Mouse (Mus musculus) liver, postnatal 0 days (tissue): Measurements from ENCODE around the gene Alcam. TPM values are rescaled to one million over a fixed set of nuclear protein-coding genes. Genes with fewer than 3 reads are reported as not detected.
A peak's percentile ranks its signal among the peaks of the same experiment; 100 is the strongest.

Source experiments
- ATAC-seq: fragments of 200-750 bp; cut with Nextera tagmentation; 2 replicates; pipeline ENCODE4 v1.8.0; 2017; ENCODE audit warnings: mild to moderate bottlenecking, moderate library complexity
- DNase-seq: peaks from one replicate; pipeline ENCODE4 v3.0.0-alpha.2; 2016
- H3K27ac ChIP-seq: fragments of 300-500 bp; sonication (generic); 2 replicates; pipeline ENCODE4 v1.5.1; 2014; ENCODE audit warnings: antibody characterized with exemption, moderate library complexity, mild to moderate bottlenecking, low read depth
- H3K27me3 ChIP-seq: fragments of 300-500 bp; sonication (generic); 2 replicates; pipeline ENCODE4 v1.6.1; 2014; ENCODE audit warnings: low read length, control low read depth, mixed read lengths; ENCODE audit not compliant: insufficient read depth
- H3K36me3 ChIP-seq: fragments of 300-500 bp; sonication (generic); replicated peaks from 2 replicates; pipeline ENCODE4 v1.6.1; 2014; ENCODE audit warnings: mild to moderate bottlenecking, control low read depth, low read length, moderate library complexity, mixed read lengths; ENCODE audit not compliant: insufficient read depth
- H3K4me1 ChIP-seq: fragments of 300-500 bp; sonication (generic); 2 replicates; pipeline ENCODE4 v1.6.1; 2014; ENCODE audit warnings: antibody characterized with exemption, mild to moderate bottlenecking, control low read depth; ENCODE audit not compliant: insufficient read depth
- H3K4me2 ChIP-seq: fragments of 300-500 bp; sonication (generic); 2 replicates; pipeline ENCODE4 v1.6.1; 2014; ENCODE audit warnings: low read depth, mild to moderate bottlenecking, low read length, moderate library complexity, mixed read lengths
- H3K4me3 ChIP-seq: fragments of 300-500 bp; sonication (generic); 2 replicates; pipeline ENCODE4 v1.5.1; 2014; ENCODE audit warnings: low read depth, low read length
- H3K9ac ChIP-seq: fragments of 300-500 bp; sonication (generic); replicated peaks from 2 replicates; pipeline ENCODE4 v1.6.1; 2014; ENCODE audit warnings: mild to moderate bottlenecking, moderate library complexity
- H3K9me3 ChIP-seq: fragments of 300-500 bp; sonication (generic); 2 replicates; pipeline ENCODE4 v1.6.1; 2016; ENCODE audit warnings: mild to moderate bottlenecking, control low read depth, low read length, mixed read lengths
- CTCF ChIP-seq: sonication (generic); IDR thresholded peaks from 2 replicates; pipeline ENCODE4 v1.5.1; 2016; ENCODE audit warnings: antibody characterized with exemption, low read depth
- EP300 ChIP-seq: IDR thresholded peaks from 2 replicates; pipeline ENCODE4 v1.6.1; 2016; ENCODE audit warnings: antibody characterized with exemption, low read depth, mild to moderate bottlenecking
- WGBS: fragments of 180-500 bp; shearing (Covaris S2); extraction: QIAGEN DNeasy Blood & Tissue Kit; methylation state at CpG from one replicate; pipeline ENCODE4 v1.1.7; 2014; ENCODE audit not compliant: insufficient replicate concordance; 5-methylcytosine and 5-hydroxymethylcytosine counted together
- polyA plus RNA-seq: library from polyadenylated mRNA; unstranded; fragments of >200 nt; fragmentation: Nextera tagmentation; extraction: Ambion mirVana; gene quantifications from 2 replicates; pipeline ENCODE4 v1.2.1, GENCODE M21; 2015

Alcam gene
- polyA plus RNA-seq, 1 experiment from 2014 or later: 8.1 TPM

- no peak overlapping the region for H3K4me3 ChIP-seq
- no peaks in the 10 kb centered on the region for H3K36me3 ChIP-seq
- TF ChIP-seq CTCF (no peak), EP300 (no peak)
- H3K27me3 ChIP-seq: no peaks in the 10 kb centered on the region
- no peak overlapping the region for H3K4me2 ChIP-seq
- H3K9ac ChIP-seq: no peak overlapping the region
- H3K4me1 ChIP-seq: no peaks in the 10 kb centered on the region
- H3K27ac ChIP-seq: no peak overlapping the region
- H3K9me3 ChIP-seq: no peaks in the 10 kb centered on the region
- ATAC-seq: peak; percentile 91
- WGBS: 70% methylated on average over 2 of the region's 2 CpGs
- no peak for DNase-seq
Observed at GRCm38 (mm10) chr16:52242144-52242543, 211.7 kb downstream of the Alcam start.

- no peaks in the 10 kb centered on the region for H3K9me3 ChIP-seq
- TF ChIP-seq EP300: no peak
- no peak overlapping the region for H3K9ac ChIP-seq
- 50% methylated on average over 2 of the region's 2 CpGs for WGBS
- H3K27ac ChIP-seq: no peak overlapping the region
- H3K4me2 ChIP-seq: no peak overlapping the region
- H3K4me1 ChIP-seq: no peaks in the 10 kb centered on the region
- H3K36me3 ChIP-seq: no peaks in the 10 kb centered on the region
- no peaks in the 10 kb centered on the region for H3K27me3 ChIP-seq
- DNase-seq (no peak), ATAC-seq (no peak)
- no peak overlapping the region for H3K4me3 ChIP-seq
Observed at GRCm38 (mm10) chr16:52229930-52230329, 223.9 kb downstream of the Alcam start.

- 71% methylated on average over 7 of the region's 7 CpGs for WGBS
- TF ChIP-seq CTCF (no peak), EP300 (no peak)
- ATAC-seq: no peak
Observed at GRCm38 (mm10) chr16:52229446-52229845, 224.4 kb downstream of the Alcam start.

DNA sequence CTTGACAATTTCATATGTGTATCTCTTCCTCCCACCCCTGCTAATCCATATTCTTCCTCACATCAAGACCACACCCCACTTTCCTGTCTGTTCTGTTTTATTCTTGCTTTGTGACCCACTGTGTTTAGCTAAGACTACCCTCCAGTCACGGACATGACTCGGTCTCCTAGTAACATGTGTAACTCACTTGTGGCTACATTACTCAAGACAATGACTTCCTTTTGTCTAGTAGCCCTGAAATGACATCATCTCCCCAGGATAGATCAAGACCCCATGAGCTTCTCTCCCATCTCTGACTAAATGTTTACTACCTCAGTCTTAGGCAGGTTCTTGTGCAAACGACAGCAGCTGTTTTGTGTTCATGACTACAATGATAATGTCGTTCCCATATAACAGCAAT, 231.0 kb downstream of the Alcam start:
- Histone ChIP-seq H3K4me2 (no peak overlapping the region), H3K9ac (no peak overlapping the region), H3K9me3 (no peaks in the 10 kb centered on the region), H3K27ac (no peak overlapping the region), H3K27me3 (no peaks in the 10 kb centered on the region), H3K4me1 (no peaks in the 10 kb centered on the region), H3K36me3 (no peaks in the 10 kb centered on the region), H3K4me3 (no peak overlapping the region)
- DNase-seq (no peak), ATAC-seq (no peak)
- TF ChIP-seq EP300: no peak
- TF ChIP-seq CTCF: no peak
- WGBS: 52% methylated on average over 4 of the region's 4 CpGs

More at GRCm38 (mm10) chr16:52229446-52229845, 224.4 kb downstream of the Alcam start:
- H3K36me3 ChIP-seq: no peaks in the 10 kb centered on the region
- no peak for DNase-seq
- H3K27ac ChIP-seq: no peak overlapping the region
- no peaks in the 10 kb centered on the region for H3K27me3 ChIP-seq
- no peaks in the 10 kb centered on the region for H3K9me3 ChIP-seq
- no peak overlapping the region for H3K4me2 ChIP-seq
- no peaks in the 10 kb centered on the region for H3K4me1 ChIP-seq
- H3K9ac ChIP-seq: no peak overlapping the region
- no peak overlapping the region for H3K4me3 ChIP-seq

DNA sequence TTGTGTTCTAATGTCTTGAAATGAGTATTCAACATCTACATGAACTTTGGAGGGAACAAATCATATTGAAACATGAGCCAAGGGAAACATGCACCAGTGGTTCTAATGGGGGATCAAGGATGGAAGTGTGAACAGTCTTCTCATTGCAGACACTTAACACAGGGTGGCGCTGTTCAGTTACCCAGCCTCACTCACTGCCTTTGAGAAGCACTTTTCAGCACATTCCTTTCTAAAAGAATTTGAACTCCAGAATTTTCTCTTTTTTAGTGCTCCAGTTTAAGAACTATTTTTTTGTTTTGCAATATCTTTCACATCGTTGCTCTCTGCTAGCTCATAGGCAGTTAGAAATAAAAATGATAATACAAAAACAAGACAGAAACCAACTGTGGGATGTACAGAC, 234.8 kb downstream of the Alcam start:
- Histone ChIP-seq H3K9me3 (no peaks in the 10 kb centered on the region), H3K36me3 (no peaks in the 10 kb centered on the region), H3K9ac (no peak overlapping the region), H3K27me3 (no peaks in the 10 kb centered on the region), H3K27ac (no peak overlapping the region), H3K4me1 (no peaks in the 10 kb centered on the region), H3K4me3 (no peak overlapping the region), H3K4me2 (no peak overlapping the region)
- DNase-seq (peak; percentile 40), ATAC-seq (no peak)
- no peak for TF ChIP-seq EP300
- TF ChIP-seq CTCF: peak; percentile 67
- 17% methylated on average over 2 of the region's 2 CpGs for WGBS

DNA sequence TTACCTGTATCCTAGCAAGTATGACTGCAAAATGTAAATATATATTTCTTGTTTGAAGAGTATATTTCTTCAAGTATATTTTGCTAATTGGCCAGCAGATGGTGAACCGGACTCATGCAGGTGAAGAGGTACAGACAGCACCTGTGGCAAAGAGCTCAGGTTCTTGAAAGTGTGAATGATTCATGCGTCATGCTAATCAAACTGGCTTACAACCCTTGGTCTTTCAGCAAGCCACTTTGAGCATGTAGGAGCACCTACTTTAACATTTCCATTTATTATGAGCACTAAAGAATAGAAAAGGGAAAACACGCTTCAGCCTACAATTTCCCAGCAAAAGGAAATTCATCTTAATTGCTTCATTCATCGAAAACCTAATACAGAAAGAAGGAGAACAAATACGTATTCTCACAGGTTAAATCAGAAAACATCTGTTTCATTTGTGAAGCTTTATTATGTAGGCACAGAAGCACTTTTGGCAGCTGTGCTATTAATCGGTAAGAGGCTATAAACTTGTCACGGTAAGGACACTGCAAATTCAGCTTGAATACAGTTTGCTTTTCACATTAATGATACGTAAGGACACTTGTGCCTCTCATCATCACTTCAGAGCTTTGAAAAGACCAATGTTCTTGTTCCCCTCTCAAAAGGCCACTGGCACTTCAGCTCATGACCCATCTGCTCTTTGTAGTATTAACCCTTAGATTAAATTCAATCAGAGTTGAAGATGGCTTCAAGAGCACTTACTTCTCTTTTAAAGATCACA, 242.8 kb downstream of the Alcam start:
- no peak overlapping the region for H3K4me2 ChIP-seq
- no peak overlapping the region for H3K4me3 ChIP-seq
- DNase-seq: no peak
- no peaks in the 10 kb centered on the region for H3K27me3 ChIP-seq
- H3K36me3 ChIP-seq: no peaks in the 10 kb centered on the region; the same call in 1 of the 2 replicates
- WGBS: 85% methylated on average over 8 of the region's 8 CpGs
- no peaks in the 10 kb centered on the region for H3K4me1 ChIP-seq
- TF ChIP-seq CTCF (no peak), EP300 (no peak)
- no peak for ATAC-seq
- H3K9ac ChIP-seq: no peak overlapping the region
- H3K27ac ChIP-seq: no peak overlapping the region
- no peaks in the 10 kb centered on the region for H3K9me3 ChIP-seq

GRCm38 (mm10) chr16:52200107-52200506, 253.8 kb downstream of the Alcam start:
- H3K27ac ChIP-seq: no peak overlapping the region
- DNase-seq (no peak), ATAC-seq (no peak)
- H3K36me3 ChIP-seq: peaks cover 18% of the 10 kb centered on the region
- no peaks in the 10 kb centered on the region for H3K27me3 ChIP-seq
- 81% methylated on average over 7 of the region's 7 CpGs for WGBS
- H3K4me1 ChIP-seq: no peaks in the 10 kb centered on the region
- H3K9ac ChIP-seq: no peak overlapping the region
- no peak overlapping the region for H3K4me2 ChIP-seq
- TF ChIP-seq CTCF (no peak), EP300 (no peak)
- no peak overlapping the region for H3K4me3 ChIP-seq
- no peaks in the 10 kb centered on the region for H3K9me3 ChIP-seq
